Mouse (Mus musculus): Measurements from ENCODE around the gene Olfr10.
"Not testable (repeated sequence)": the region's sequence is repeated elsewhere in the genome, so short reads cannot be mapped to it uniquely, and the experiment has no call there.

Gene Olfr10

DNA sequence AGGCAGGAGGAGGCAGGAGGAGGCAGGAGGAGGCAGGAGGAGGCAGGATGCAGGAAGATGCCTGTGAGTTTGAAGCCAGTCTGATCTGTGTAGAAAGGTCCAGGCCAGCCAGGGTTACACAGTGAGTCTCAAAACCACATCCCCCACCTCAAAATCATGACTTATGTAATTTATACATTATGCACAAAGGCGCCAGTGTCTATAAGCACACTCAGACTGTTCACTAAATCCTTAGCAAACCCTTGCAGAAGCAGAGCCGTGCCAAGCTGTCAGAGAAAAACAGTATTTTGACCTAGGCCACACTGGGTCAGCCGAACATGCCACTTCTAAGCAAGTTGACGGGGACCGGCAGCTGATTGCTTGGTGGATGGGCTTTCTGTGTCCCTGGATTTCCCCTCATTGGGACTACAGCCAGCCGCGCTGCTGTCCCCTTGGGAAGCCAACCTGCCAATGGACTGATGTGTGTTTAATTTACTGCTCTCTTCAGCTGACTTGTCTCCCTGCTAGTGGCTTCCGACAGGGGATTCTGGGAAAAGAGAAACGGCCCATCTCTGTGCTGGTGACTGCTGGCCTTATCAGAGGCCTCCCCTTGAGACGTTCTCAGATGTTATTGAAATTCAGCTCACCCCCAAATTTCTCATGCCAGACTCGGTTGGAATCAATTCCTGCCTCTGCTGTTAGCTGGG lies 30.6 kb upstream of the Olfr10 start:
- TF ChIP-seq GATA4 (IDR thresholded peaks at IDR 0.05; ENCODE audit: insufficient replicate concordance, low read length) = no peak

DNA sequence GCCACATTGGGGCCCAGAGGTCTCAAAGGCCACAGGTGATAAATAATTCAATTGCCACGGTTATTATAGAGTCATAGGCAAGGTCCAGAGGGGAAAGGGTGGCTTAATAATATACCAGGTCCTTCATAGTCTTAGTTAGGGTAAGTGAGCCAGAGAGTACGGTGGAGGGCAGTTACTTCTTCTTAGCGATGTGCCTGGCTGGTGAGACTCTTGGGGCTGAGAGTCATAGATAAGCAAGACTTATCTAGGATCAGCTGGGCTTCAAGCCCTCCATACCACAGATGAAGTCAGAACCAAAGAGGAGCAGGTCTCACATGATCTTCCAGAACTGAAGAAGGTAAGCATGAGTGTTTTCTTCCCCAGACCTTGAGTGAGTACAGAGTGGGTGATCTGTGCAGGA lies 26.3 kb upstream of the Olfr10 start, which contains the start of gene Olfr1393:
Gene Olfr1393 (plus strand): TSS at position 83 of the 400 bp plus-strand sequence.
- no peak for TF ChIP-seq GATA4 (IDR thresholded peaks at IDR 0.05; ENCODE audit: insufficient replicate concordance, low read length)

DNA sequence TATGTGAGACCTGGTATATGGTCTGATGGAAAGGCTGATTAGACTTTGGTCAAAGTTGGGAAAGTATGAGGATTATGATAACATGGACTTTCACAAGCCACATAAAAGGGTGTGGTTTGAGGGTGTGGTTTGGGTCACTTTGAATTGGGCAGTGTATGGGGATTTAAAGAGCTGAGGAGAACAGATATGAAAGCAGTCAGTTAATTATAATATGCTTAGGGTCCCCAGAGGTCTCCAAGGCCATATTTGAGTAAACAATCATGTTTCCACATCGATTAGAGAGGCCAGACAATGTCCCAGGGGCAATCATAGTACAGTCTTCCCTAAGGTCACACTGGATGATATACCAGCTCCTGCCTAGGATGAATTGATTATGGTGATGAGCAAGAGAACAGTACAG lies 19.6 kb upstream of the Olfr10 start, which contains the start of gene Olfr1392:
Gene Olfr1392 (plus strand): TSS at position 301 of the 400 bp plus-strand sequence.
- TF ChIP-seq GATA4 (IDR thresholded peaks at IDR 0.05; ENCODE audit: insufficient replicate concordance, low read length) = not testable (repeated sequence)

DNA sequence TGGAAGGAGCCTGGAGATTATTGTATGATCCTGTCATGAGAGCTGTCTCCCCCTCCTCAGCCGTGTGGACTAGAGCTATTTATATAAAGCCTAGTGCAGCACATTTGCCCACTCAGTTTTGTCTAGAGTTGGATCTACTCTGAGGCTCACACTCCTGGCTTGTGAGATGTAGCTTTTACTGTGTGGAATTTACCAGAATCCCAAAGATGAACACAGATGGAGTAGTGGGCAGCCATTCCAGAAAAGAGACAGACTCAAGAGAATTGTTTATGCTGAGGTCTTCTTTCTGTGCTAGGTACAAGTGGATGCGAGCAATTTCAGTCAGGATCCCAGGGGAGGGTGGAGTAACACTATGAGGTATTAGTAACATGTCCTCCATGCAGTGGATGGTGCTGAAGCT lies 17.3 kb upstream of the Olfr10 start:
- TF ChIP-seq GATA4 (IDR thresholded peaks at IDR 0.05; ENCODE audit: insufficient replicate concordance, low read length) = no peak

DNA sequence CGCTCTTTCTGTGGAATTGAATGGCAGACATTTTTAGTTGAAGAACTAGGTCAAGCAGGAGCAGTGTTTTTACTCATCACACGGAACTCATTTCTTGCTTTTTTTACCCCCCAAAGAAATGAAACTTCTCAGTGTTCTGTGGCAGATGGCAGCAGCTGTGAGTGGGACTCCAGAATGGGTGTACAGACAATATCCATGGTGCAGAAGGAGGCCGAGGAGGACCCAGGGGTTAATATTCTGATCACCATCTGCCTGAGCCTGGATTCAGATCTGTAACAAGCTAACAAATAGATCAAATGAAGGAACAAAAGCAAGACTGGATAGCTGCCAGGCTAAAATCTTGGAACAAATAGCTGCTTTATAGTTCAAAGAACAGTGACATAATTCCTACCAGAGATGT lies 11.8 kb upstream of the Olfr10 start:
- no peak for TF ChIP-seq GATA4 (IDR thresholded peaks at IDR 0.05; ENCODE audit: insufficient replicate concordance, low read length)

DNA sequence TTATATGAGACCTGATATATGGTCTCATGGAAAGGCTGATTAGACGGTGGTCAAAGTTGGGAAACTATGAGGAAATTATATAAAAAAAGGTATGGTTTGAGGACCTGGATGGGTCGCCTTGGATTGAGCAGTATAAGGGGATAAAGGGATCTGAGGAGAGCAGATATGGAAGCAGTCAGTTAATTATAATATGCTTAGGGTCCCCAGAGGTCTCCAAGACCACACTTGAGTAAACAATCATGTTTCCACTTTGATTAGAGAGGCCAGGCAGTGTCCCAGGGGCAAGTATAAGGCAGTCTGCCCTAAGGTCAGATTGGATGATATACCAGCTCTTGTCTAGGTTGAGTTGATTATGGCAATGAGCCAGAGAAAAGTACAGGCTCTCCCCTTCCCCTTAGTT lies 17.9 kb downstream of the Olfr10 start, which contains the start of gene Olfr1391:
Gene Olfr1391 (plus strand): TSS at position 301 of the 400 bp plus-strand sequence.
- TF ChIP-seq GATA4 (IDR thresholded peaks at IDR 0.05; ENCODE audit: insufficient replicate concordance, low read length) = no peak

DNA sequence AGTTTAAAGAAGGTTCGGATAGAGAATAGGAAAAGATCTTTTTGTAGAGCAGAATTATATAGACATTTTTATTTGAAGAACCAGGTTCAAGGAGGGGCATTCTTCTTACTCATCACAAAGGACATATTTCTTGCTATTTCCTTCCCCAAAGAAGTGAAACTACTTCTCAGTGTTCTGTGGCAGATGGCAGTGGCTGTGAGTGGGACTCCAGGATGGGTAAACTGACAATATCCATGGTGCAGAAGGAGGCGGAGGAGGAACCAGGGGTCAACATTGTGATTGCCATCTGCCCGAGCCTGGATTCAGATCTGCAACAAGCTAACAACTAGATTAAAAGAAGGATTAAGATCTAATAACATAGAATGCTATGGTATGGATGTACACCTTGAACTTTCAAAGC lies 22.2 kb downstream of the Olfr10 start:
- TF ChIP-seq GATA4 (IDR thresholded peaks at IDR 0.05; ENCODE audit: insufficient replicate concordance, low read length) = no peak

DNA sequence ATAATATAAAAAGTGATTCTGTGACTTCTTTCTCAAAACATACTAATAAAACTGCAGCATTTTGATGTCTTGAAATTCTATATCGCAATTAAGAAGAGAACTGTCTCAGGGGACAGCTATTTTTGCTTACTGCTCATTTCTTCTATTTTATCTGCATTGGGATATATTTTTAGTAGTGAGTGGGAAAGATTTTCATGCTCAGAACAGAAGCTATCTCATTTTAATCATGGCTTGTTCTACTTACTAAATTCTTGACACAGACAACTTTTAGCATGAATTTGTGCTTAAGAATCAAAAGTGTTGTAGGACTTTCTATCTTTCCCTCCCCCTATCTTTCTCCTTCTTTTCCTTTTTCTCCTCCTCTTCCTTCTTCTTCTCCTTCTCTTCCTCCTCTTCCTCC lies 25.1 kb downstream of the Olfr10 start:
- TF ChIP-seq GATA4 (IDR thresholded peaks at IDR 0.05; ENCODE audit: insufficient replicate concordance, low read length) = no peak

DNA sequence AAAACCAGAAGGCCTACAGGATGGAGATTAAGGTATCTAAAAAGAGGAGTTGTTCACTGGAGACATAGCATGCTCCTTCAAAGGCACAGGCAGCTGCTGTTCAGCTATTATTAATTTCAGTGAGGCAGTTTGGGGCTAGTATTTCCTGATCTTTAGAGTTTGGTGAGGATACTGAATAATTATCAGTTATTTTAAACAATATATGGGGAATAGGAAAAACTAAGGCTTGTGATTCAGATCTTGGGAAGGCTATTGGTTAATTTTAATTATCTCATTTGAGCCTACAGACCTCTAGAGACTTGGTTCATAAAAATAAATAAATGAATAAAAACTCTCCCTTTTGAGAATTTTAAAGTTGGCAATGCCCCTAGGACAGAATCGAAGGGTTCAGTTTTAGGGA lies 30.3 kb downstream of the Olfr10 start, which contains the start of gene Olfr1390:
Gene Olfr1390 (plus strand): TSS at position 301 of the 400 bp plus-strand sequence.
- no peak for TF ChIP-seq GATA4 (IDR thresholded peaks at IDR 0.05; ENCODE audit: insufficient replicate concordance, low read length)

DNA sequence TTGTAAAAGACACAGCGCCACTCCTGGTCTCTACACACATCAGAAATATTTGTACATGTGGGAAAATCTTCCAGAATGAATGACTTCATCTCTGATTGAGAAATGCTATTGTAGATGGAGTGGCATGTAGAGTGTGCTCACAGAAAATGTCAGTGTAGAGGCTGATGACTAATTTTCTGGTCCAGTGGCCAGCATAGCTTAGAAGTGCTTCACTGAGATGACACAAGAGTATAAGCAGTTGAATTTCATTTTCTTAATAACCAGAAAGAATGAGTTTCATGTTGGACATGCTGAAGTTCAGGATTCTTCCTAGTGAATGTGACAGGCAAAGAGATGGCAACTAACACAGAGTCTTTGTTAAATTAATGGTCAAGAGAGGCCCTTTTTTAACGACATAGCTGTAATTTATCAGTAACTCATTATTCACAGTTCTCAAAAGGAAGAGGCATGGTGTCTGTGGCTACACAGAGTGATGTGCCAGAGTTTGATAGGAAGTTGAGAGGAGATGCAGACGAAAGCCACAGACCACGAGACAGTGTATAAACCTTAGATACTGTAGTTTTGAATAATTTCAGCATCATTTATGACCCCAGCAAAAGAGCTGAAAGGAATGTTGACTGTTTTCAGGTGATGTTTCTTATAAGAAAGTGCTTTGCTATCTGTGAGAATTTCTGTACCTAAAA lies 32.8 kb downstream of the Olfr10 start:
- no peak for TF ChIP-seq GATA4 (IDR thresholded peaks at IDR 0.05; ENCODE audit: insufficient replicate concordance, low read length)

Measured in liver, adult (tissue).